Mouse (Mus musculus): ENCODE data around the gene Irak2.
"Not testable (repeated sequence)": the region's sequence is repeated elsewhere in the genome, so short reads cannot be mapped to it uniquely, and the experiment has no call there.

Irak2 gene

GRCm38 (mm10) chr6:113713389-113713788 lies 75.1 kb downstream of the Irak2 start:
- not testable (repeated sequence) for DNase-seq

- no peak for DNase-seq
Measured at GRCm38 (mm10) chr6:113714276-113714675, 76.0 kb downstream of the Irak2 start.

GRCm38 (mm10) chr6:113714797-113715196 lies 76.5 kb downstream of the Irak2 start:
- DNase-seq, result no peak

DNA sequence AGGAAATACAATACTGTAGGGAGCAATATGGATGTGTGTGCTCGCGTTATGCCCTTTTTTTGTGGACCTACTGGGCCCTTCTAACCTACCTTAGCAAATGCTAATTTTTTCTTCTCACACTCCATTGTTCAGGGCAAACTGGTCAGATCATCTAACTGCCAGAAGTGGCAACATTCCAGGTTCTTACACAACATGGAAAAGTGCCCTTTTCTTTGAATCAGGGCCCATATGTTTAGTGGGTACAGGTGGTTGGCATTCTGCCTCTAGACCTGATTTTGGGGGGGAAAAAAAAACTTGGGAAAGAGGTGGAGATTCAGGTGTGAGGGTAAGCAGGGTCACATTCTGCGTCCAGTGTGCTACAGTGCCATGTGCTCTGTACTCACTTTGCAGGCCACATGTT lies 79.3 kb downstream of the Irak2 start:
- DNase-seq, result no peak

GRCm38 (mm10) chr6:113719878-113720277 lies 81.6 kb downstream of the Irak2 start, which contains the start of gene Ghrl:
Gene Ghrl, minus strand, starts transcription at chr6:113719880.
- no peak for DNase-seq

DNA sequence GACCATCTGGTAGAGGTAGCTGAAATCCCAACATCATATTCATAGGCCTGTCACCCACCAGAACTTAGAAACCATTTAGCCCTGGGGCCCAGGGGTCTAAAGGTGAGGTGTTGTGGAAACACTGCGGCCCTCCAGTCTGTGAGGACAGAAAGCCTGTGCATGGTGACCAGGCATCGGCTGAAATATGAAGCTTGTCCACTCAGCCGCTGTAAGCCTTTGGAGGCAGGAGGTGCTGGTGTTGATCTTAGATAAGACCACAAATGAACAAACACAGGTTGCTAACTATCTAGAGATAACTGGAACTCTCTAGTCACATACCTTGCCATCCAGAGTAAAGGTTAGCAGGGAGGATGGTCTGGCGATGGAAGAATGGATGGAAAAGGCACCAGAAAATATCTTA lies 82.8 kb downstream of the Irak2 start:
- no peak for DNase-seq

DNA sequence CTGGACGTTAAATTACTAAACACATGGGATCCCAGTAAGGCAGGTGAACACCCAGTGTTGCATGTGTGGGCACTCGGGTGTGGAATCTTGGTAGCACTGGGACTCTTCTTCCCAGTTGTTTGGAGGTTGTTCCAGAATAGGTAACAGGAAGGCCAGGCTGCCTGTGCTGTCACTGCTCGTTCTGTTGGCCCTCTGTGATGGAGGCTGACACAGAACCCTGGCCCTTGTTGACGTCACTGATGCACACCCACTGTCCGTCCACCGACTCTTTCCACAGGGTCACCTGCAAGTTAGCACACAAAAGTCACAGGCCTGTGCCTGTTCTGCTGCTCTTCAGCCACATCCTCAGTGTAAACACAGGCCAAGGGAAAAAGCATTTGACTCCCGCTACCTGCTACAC lies 89.9 kb downstream of the Irak2 start:
- DNase-seq, result no peak

DNA sequence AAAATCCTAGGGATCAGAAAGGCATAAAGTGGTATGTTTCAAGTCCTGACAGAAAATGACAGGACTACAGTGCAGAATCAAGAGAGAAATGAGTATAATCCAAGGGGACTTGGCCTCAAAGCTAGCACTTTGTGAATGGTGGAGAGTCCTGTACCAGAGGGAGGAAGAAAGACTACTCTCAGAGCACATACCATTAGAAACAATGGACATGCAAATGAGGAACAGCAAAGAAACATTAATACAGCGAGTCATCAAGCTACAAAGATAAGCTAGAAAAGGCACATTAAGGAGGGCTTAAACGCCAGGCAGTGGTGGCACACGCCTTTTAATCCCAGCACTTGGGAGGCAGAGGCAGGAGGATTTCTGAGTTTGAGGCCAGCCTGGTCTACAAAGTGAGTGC lies 93.0 kb downstream of the Irak2 start:
- no peak for DNase-seq

DNA sequence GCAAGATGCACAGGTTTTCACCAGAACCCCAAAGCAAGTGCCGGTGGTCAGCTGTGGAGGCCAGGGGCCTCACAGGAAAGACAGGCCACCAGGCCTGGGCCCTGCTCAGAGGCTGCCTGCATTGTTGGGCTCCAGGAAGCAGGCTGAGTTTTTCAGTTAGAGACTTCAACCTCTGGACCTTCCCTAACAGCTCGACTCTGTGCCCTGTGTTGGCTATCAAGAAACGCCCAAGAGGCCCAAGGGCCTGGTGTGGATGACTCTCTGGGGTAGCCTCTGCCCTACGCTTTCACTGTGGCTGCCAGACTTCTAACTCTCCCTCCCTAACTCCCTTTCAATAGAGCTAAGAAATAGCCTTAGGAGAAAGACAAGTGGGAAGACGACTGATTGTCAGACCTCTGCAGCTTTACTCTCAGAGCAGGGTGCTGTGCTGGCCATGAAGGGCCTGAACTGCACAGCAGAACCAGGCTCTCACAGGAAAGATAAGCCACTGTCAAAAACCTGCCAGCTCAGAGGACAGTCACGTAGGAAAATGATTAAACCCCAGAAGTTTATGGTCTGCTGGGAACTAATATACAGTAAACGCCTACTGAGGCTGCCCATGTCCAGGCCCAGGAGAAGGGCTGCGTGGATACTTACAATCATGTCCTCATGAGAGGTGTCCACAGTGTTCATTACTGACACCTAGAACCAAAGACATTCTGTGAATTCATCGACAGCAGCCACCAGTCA lies 99.2 kb downstream of the Irak2 start:
- no peak for DNase-seq

DNA sequence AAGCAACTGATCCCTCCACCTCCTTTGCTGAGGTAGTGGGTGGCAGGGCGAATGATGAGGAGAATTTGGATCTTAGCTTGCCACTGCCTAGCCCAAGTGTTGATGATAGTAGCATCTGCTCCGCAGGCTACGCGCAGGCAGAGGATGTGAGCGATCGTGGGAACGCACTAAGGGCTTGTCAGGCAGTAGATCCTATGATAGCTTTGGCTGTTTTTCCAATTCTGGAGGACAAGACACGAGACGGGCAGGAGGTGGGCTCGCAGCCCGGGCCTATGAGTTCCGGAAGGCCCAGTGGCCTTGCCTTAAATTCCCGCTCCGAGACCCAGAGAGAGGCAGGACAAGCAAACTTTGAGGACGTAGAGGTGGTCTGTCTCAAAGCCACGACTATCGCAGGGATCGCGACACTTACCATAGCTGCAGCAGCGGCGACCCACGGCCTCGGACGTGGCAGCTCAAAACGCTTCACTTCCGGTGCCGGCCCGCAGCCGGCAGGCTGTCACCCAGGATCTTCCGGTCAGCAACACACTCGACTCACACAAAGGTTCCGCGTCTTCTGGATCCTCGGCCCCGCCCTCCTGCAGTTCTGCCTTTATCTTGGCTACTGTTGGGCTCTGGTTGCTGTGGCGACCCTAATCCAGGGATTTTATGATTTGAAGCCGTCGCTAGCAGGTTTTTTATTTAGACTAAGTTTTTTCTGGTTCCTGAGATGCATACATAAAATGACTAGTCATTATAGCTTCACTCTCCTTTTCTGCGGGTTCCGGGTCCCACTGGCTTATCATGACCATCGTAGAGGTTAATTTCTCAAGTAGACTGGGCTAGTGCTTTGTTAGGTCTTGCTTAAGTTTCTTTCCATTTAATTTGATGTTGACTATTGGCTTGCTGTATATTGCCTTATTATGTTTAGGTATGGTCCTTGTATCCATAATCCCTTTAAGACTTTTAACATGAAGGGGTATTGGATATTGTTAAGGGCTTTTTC lies 102.3 kb downstream of the Irak2 start, which contains the start of gene Sec13:
TSS of gene Sec13 (minus strand) at position 508 of the 982 bp plus-strand sequence.
- DNase-seq, result peak; percentile 87

DNA sequence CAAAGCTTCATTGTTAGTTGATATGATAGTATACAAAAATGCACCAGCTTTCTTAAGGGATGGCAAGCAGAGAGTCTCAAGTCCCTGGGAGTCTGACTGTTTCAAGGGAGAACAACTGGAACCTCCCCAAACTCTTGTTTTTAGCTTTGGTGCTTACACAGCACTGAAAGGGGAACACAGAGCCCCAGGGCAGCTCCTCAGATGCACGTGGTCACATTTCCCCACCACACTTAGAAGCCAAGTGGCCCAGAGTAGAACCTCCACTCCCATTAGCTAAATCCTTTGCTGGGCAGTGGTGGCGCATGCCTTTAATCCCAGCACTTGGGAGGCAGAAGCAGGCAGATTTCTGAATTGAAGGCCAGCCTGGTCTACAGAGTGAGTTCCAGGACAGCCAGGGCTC lies 103.2 kb downstream of the Irak2 start:
- DNase-seq, result no peak

DNA sequence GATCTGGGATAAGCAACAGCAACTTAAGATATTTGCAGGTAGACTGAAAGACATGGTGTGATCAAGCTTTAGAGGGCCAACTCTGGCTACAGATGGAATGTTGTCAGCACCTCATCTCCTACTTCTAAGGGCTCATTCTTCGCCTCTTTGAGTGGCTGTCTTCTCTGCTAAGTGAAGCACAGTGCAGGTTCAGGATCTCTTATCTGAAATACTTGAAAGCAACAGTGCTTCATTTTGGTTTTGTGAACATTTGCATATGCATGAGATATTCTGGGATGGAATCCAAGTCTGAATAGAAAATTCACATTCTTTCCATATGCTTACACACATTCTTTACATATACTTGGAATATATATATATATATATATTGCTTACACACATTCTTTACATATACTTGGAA lies 104.1 kb downstream of the Irak2 start:
- DNase-seq, result no peak

DNA sequence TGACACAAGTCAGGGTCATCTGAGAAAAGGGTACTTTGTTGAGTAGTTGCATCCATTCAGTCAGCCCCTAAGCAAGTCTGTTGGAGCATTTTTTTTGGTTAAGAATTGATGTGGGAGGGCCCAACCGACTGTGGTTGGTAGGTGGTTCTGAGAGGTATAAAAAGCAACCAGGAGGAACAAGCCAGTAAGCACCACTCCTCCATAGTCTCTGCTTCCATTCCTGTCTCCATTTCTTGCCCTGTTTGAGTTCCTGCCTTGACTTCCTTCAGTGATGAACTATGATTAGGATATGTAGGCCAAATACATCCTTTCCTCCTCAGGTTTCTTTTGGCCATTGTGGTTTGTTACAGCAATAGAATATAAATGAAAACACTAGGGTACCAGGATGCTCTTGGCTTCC lies 104.8 kb downstream of the Irak2 start:
- DNase-seq, result no peak
